Mouse (Mus musculus) brain, embryonic 14.5 days (tissue): ENCODE data around the gene Prrg2.

Experiments used
- CTCF ChIP-seq: fragments of 200-500 bp; IDR thresholded peaks from 2 replicates; pipeline ENCODE4 v1.5.1; 2012; ENCODE audit warnings: inconsistent platforms, mild to moderate bottlenecking, moderate library complexity, borderline replicate concordance; ENCODE audit not compliant: insufficient read depth, insufficient read length; ENCODE audit errors: extremely low read depth
- POLR2A ChIP-seq: fragments of 200-500 bp; IDR thresholded peaks from 2 replicates; pipeline ENCODE4 v1.6.1; 2012; ENCODE audit warnings: mild to moderate bottlenecking, inconsistent platforms, borderline replicate concordance; ENCODE audit not compliant: poor library complexity, insufficient read depth, insufficient read length, severe bottlenecking; ENCODE audit errors: extremely low read depth

DNA sequence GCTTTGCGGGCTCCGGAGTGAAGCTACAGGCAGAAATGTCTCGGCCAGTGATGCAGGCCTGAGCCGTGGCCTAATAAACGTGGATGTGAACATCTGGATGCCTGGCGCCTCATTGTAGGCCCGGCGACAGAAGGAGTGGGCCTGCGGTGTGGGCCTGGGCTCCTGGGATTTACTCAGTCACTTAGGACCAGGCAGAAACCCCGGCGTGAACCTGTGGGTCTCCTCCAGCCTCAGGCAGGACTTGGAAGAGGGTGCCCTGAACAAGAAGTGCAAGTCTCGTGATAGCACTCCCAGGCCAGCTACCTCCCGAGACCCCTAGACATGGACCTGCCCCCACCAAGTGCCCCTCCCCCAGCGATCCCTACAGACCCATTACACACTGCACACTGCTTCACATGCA is 14.8 kb upstream of the Prrg2 start:
- TF ChIP-seq POLR2A (no peak), CTCF (no peak)
